Mouse (Mus musculus) small intestine, adult 2 months (tissue): Measurements from ENCODE around the gene Dpf3. TPM values are rescaled to one million over a fixed set of nuclear protein-coding genes. Genes with fewer than 3 reads are reported as not detected.
A peak's percentile ranks its signal among the peaks of the same experiment; 100 is the strongest.

Source experiments
- H3K27ac ChIP-seq: fragments of 200-500 bp; 2 replicates; pipeline ENCODE4 v1.5.1; 2012; ENCODE audit warnings: low read depth, low read length, control low read depth, inconsistent platforms; ENCODE audit not compliant: insufficient read depth
- H3K27me3 ChIP-seq: fragments of 200-500 bp; 2 replicates; pipeline ENCODE4 v1.6.1; 2012; ENCODE audit warnings: mild to moderate bottlenecking, moderate library complexity, low read length, inconsistent platforms; ENCODE audit not compliant: control insufficient read depth, insufficient read depth
- H3K36me3 ChIP-seq: fragments of 200-500 bp; 2 replicates; pipeline ENCODE4 v1.6.1; 2012; ENCODE audit warnings: mild to moderate bottlenecking, low read length, control low read depth, inconsistent platforms; ENCODE audit not compliant: control insufficient read depth, insufficient read depth
- H3K4me1 ChIP-seq: fragments of 200-500 bp; 2 replicates; pipeline ENCODE4 v1.6.1; 2012; ENCODE audit warnings: low read length, inconsistent platforms, mixed read lengths; ENCODE audit not compliant: control insufficient read depth, insufficient read depth, insufficient read length
- H3K4me3 ChIP-seq: fragments of 200-500 bp; 2 replicates; pipeline ENCODE4 v1.5.1; 2012; ENCODE audit warnings: low read depth, mild to moderate bottlenecking, control low read depth, inconsistent platforms, low read length, moderate library complexity
- CTCF ChIP-seq: fragments of 200-500 bp; IDR thresholded peaks from 2 replicates; pipeline ENCODE4 v1.5.1; 2012; ENCODE audit warnings: low read depth, mild to moderate bottlenecking, control low read depth, inconsistent platforms, low read length, moderate library complexity, mixed read lengths; ENCODE audit not compliant: insufficient replicate concordance, insufficient read length; ENCODE audit errors: extremely low read depth
- POLR2A ChIP-seq: fragments of 200-500 bp; IDR thresholded peaks from 2 replicates; pipeline ENCODE4 v1.6.1; 2012; ENCODE audit warnings: low read depth, mild to moderate bottlenecking, control low read depth, inconsistent platforms, low read length, moderate library complexity
- WGBS: fragments of 180-500 bp; shearing (Covaris S2); methylation state at CpG from one replicate; pipeline ENCODE4 v1.1.7; 2018; 5-methylcytosine and 5-hydroxymethylcytosine counted together
- polyA plus RNA-seq: library from polyadenylated mRNA; depleted of rRNA; stranded (reverse); fragments of >200 nt; gene quantifications from 2 replicates; pipeline ENCODE4 v1.2.3, GENCODE M21; 2012

The Dpf3 gene
- polyA plus RNA-seq, 1 experiment = 10.0 TPM

DNA sequence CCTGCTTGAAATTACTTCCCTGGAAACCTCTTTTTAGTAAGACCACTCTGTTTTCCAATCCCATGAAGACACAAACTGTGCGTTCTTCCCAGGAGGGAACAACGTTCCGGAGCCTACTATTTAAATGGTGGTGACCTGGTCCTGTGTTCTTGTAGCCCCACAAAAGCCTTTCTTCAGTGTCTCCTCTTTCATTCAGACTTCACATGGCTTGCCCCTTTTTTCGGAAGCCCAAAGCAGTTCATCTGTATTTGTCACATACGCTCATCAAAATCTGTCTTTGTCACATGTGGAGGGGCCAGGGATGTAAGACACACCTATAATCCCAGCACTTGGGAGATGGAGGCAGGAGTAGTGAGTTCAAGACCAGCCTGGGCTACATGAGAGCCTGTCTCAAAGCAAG, 73.8 kb downstream of the Dpf3 start:
- WGBS = 95% methylated on average over 5 of the region's 5 CpGs
- no peak overlapping the region for H3K4me3 ChIP-seq
- no peaks in the 10 kb centered on the region for H3K27me3 ChIP-seq
- H3K27ac ChIP-seq = no peak overlapping the region
- H3K4me1 ChIP-seq = peaks cover 2% of the 10 kb centered on the region; the same call in 1 of the 2 replicates
- TF ChIP-seq POLR2A = no peak
- TF ChIP-seq CTCF = no peak
- H3K36me3 ChIP-seq = no peaks in the 10 kb centered on the region

GRCm38 (mm10) chr12:83411721-83412521, 75.6 kb downstream of the Dpf3 start:
- Histone ChIP-seq H3K27ac (no peak overlapping the region), H3K4me1 (peaks cover 6% of the 10 kb centered on the region; the same call in 1 of the 2 replicates), H3K27me3 (no peaks in the 10 kb centered on the region), H3K36me3 (no peaks in the 10 kb centered on the region), H3K4me3 (no peak overlapping the region)
- 70% methylated on average over 17 of the region's 17 CpGs for WGBS
- TF ChIP-seq POLR2A (no peak), CTCF (no peak)

DNA sequence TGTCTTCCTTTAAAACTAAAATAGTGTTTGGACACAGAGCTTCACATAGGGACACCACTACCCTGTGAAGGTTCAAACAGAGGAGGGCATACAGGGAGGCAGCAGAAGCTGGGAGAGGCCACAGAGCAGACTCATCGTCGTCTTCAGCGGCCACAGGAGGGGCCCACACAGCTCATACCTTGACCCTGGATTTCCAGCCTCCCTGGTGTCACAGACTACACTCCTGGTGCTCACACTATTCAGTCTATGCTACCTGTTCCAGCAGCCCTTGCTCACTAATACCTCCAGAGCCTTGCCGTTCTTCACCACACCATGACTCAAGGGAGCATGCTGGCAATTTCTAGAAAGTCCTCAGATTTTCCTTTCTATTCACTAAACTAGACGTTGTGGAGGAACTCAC, 76.5 kb downstream of the Dpf3 start:
- 73% methylated on average over 5 of the region's 5 CpGs for WGBS
- Histone ChIP-seq H3K4me1 (peaks cover 15% of the 10 kb centered on the region), H3K36me3 (no peaks in the 10 kb centered on the region), H3K27ac (no peak overlapping the region), H3K4me3 (no peak overlapping the region), H3K27me3 (no peaks in the 10 kb centered on the region)
- TF ChIP-seq POLR2A = no peak
- TF ChIP-seq CTCF = no peak

DNA sequence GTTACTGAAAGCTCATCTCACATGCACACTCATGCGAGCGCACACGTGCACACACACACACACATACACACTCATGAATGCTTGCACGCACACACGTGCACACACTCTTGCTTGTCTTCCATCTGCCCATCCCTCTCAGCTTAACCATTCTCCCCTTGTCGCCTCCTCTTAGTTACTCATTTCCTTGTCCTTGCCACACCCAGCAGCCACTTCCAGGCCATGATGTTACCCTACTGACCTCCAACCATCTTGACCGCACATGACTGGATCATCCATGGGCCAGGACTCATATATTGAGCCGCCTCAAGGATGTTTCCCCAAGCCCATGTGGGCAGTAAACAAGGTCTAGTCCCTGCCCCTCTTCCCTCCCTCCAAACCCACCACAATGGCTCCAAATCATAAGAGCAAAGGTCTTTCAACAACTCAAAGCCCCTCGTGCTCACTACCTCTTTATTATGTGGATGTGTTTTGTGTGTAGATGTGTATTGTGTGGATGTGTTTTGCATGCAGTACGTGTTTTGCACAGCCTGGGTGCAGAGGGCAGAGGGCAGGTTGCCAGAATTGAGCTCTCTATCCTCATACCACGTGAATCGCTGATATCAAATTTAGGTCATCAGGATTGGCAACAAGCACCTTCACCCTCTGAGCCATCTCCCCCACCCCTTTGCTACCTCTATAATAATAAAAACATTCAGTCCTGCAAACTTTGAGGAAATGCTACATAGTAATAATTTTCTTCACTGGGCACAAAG, 82.0 kb downstream of the Dpf3 start:
- 56% methylated on average over 12 of the region's 12 CpGs for WGBS

DNA sequence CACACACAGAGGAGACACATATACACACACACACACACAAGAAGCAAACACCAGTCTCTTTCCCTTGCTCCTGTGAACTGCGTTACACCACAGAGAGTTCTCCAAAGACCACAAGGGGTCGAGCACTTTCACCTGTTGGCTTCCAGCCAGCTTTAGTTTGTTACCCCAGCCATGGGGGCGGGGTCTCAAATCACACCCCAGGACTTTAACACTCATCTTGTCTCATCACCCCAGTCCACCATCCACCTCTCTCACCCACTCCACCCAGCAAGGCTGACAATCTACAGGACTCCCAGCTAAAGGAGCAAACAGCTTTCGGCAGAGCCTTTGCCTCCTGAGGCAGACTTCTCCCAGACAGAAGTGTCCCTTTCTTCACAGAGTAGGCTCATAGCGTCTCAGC, 85.2 kb downstream of the Dpf3 start:
- TF ChIP-seq POLR2A (no peak), CTCF (no peak)
- WGBS = 58% methylated on average over 5 of the region's 5 CpGs

More for the DNA sequence above, 82.0 kb downstream of the Dpf3 start:
- peak overlapping the region; percentile 22; the same call in 1 of the 2 replicates for H3K27ac ChIP-seq
- H3K4me1 ChIP-seq = peaks cover 26% of the 10 kb centered on the region
- no peaks in the 10 kb centered on the region for H3K27me3 ChIP-seq
- H3K36me3 ChIP-seq = no peaks in the 10 kb centered on the region
- H3K4me3 ChIP-seq = no peak overlapping the region
- TF ChIP-seq POLR2A (no peak), CTCF (no peak)

DNA sequence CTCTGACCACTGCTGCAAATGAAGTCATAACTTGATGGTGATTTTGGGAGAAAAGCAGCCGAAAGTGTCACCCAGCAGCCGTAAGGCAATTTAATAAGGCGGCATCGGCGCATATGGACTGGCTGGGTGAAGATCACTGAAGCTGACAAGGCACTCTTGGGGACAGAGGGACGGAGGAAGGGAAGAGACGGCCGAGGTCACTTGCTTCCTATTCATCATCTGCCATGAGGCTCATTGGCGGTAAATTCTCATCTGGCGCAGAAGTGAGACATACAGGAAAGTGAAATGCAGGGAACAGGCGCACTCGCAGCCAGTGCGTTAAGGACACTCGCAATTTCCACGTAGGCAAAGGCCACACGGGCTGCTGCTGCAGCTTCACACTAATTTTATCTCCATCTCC, 95.5 kb downstream of the Dpf3 start:
- TF ChIP-seq CTCF = no peak
- no peak for TF ChIP-seq POLR2A
- Histone ChIP-seq H3K36me3 (no peaks in the 10 kb centered on the region), H3K4me3 (no peak overlapping the region), H3K27me3 (no peaks in the 10 kb centered on the region), H3K27ac (no peak overlapping the region), H3K4me1 (peaks cover 3% of the 10 kb centered on the region)
- WGBS = 88% methylated on average over 16 of the region's 16 CpGs

More for the DNA sequence above, 85.2 kb downstream of the Dpf3 start:
- Histone ChIP-seq H3K27me3 (no peaks in the 10 kb centered on the region), H3K4me3 (no peak overlapping the region), H3K27ac (no peak overlapping the region), H3K36me3 (no peaks in the 10 kb centered on the region), H3K4me1 (peaks cover 24% of the 10 kb centered on the region; the same call in 1 of the 2 replicates)

DNA sequence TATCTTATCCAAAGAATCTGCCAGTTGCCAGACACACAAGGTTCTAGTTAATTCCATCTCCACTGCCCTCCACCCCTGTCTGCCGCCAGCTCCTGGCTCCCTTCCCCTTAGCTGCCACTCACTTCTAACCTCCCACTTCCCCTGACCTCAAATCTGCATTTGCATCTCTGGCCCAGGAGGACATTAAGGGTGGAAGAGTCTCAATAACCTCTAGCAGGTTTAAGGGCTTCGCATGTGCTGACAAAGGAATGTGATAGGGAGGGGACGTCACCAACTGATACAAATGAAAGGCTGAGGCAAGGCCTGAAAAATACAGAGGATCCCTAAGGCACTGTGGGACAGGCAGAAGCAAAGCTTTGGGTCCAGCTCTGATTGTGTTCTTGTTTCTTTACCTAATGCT, 100.0 kb downstream of the Dpf3 start:
- H3K27me3 ChIP-seq = no peaks in the 10 kb centered on the region
- no peaks in the 10 kb centered on the region for H3K36me3 ChIP-seq
- H3K4me1 ChIP-seq = peaks cover 5% of the 10 kb centered on the region
- H3K4me3 ChIP-seq = no peak overlapping the region
- no peak overlapping the region for H3K27ac ChIP-seq
- TF ChIP-seq CTCF = no peak
- TF ChIP-seq POLR2A = no peak
- WGBS = 57% methylated on average over 3 of the region's 3 CpGs
